ENCODE assay signal across 14 mouse cellular contexts in genomic region chr15:97592786-97593185, GRCm38 (mm10).
"Had no signal": no experiment of that assay in that cellular context is flagged by ENCODE, and none has a peak within 500 bp of the region (broad histone marks: within the 10 kb centered on the region; RNA-seq: fewer than 3 reads in every experiment).

No protein-coding gene starts in this region.

- H3K27ac ChIP-seq: left cerebral cortex, adult 2 months; liver, embryonic 13.5 days; macrophage; midbrain, embryonic 12.5 days; midbrain, embryonic 15.5 days; neural tube, embryonic 12.5 days; stomach, embryonic 15.5 days had no signal

- DNase-seq: kidney, adult 2 months; kidney, postnatal 10 days; kidney, postnatal 36 days; layer of hippocampus, postnatal 36 days; liver, embryonic 13.5 days; lung, embryonic 14.5 days; retina, postnatal 1 day; thymus, postnatal 25 days had no signal

- H3K9me3 ChIP-seq: liver, embryonic 13.5 days; midbrain, embryonic 12.5 days; midbrain, embryonic 15.5 days; neural tube, embryonic 12.5 days; stomach, embryonic 15.5 days had no signal

- H3K27me3 ChIP-seq: liver, embryonic 13.5 days; midbrain, embryonic 12.5 days; midbrain, embryonic 15.5 days; neural tube, embryonic 12.5 days; stomach, embryonic 15.5 days had no signal

- H3K9ac ChIP-seq: liver, embryonic 13.5 days; lung, embryonic 14.5 days; midbrain, embryonic 12.5 days; midbrain, embryonic 15.5 days; neural tube, embryonic 12.5 days; stomach, embryonic 15.5 days had no signal

- H3K4me3 ChIP-seq: left cerebral cortex, adult 2 months; liver, embryonic 13.5 days; midbrain, embryonic 12.5 days; midbrain, embryonic 15.5 days; neural tube, embryonic 12.5 days; stomach, embryonic 15.5 days had no signal

- H3K36me3 ChIP-seq: liver, embryonic 13.5 days; midbrain, embryonic 12.5 days; midbrain, embryonic 15.5 days; neural tube, embryonic 12.5 days; stomach, embryonic 15.5 days had no signal
